Mouse (Mus musculus) heart, adult 2 months (tissue): ENCODE results near the gene Trnp1.

ENCODE experiments used
- CTCF ChIP-seq: fragments of 200-600 bp; IDR thresholded peaks from 2 replicates; pipeline ENCODE4 v1.8.1; 2022; ENCODE audit warnings: antibody characterized with exemption, mild to moderate bottlenecking, moderate library complexity
- POLR2A ChIP-seq: fragments of 200-500 bp; IDR thresholded peaks from 2 replicates; pipeline ENCODE4 v1.6.1; 2011; ENCODE audit warnings: mild to moderate bottlenecking, low read depth, low read length, control low read depth; ENCODE audit not compliant: insufficient read depth

- TF ChIP-seq CTCF (no peak), POLR2A (no peak)
Measured at GRCm38 (mm10) chr4:133536081-133536480, 37.7 kb upstream of the Trnp1 start.
